Mouse (Mus musculus) myocyte (in vitro differentiated cells): ENCODE data around the gene Ctnnbl1. TPM values are rescaled to one million over a fixed set of nuclear protein-coding genes. Genes with fewer than 3 reads are reported as not detected.

ENCODE experiments used
- H3K27me3 ChIP-seq: one replicate; pipeline ENCODE4 v1.6.1; 2011; ENCODE audit not compliant: control insufficient read depth, insufficient read depth, insufficient read length
- H3K36me3 ChIP-seq: one replicate; pipeline ENCODE4 v1.6.1; 2011; ENCODE audit not compliant: control insufficient read depth, insufficient read depth
- H3K4me2 ChIP-seq: one replicate; pipeline ENCODE4 v1.6.1; 2011; ENCODE audit warnings: low read depth, control low read depth
- H3K4me3 ChIP-seq: one replicate; pipeline ENCODE4 v1.5.1; 2011; ENCODE audit warnings: mild to moderate bottlenecking, control low read depth, moderate library complexity
- H3K79me2 ChIP-seq: one replicate; pipeline ENCODE4 v1.6.1; 2011; ENCODE audit not compliant: control insufficient read depth, insufficient read depth
- H3ac ChIP-seq: one replicate; pipeline ENCODE4 v1.6.1; 2011; ENCODE audit not compliant: control insufficient read depth, insufficient read length
- CEBPB ChIP-seq: IDR thresholded peaks from 2 replicates; pipeline ENCODE4 v1.6.1; 2011; ENCODE audit warnings: mild to moderate bottlenecking, moderate library complexity; ENCODE audit not compliant: poor library complexity, insufficient read depth, severe bottlenecking
- E2F4 ChIP-seq: IDR thresholded peaks from one replicate; pipeline ENCODE4 v1.6.1; 2011; ENCODE audit warnings: mild to moderate bottlenecking, control low read depth, moderate library complexity; ENCODE audit not compliant: insufficient read depth
- MAX ChIP-seq: IDR thresholded peaks from one replicate; pipeline ENCODE4 v1.6.1; 2011; ENCODE audit warnings: low read depth, mild to moderate bottlenecking, control low read depth
- MYOD1 ChIP-seq, 3 experiments: IDR thresholded peaks; one replicate each; pipeline ENCODE4 v1.6.1; 2011; ENCODE audit warnings: control low read depth in 2 of 3, low read depth in 2 of 3, mild to moderate bottlenecking in 2 of 3, moderate library complexity in 1 of 3; ENCODE audit not compliant: insufficient read length in 2 of 3, control insufficient read depth in 1 of 3
- MYOG ChIP-seq, 3 experiments: IDR thresholded peaks; one replicate each; pipeline ENCODE4 v1.6.1; 2011; ENCODE audit warnings: control low read depth in 2 of 3, low read depth in 2 of 3, mild to moderate bottlenecking in 2 of 3; ENCODE audit not compliant: insufficient read length in 2 of 3, control insufficient read depth in 1 of 3, insufficient read depth in 1 of 3
- POLR2A ChIP-seq: IDR thresholded peaks from one replicate; pipeline ENCODE4 v1.6.1; 2011; ENCODE audit warnings: low read depth, mild to moderate bottlenecking, control low read depth, moderate library complexity; ENCODE audit not compliant: insufficient read length
- POLR2AphosphoS2 ChIP-seq: IDR thresholded peaks from one replicate; pipeline ENCODE4 v1.6.1; 2011; ENCODE audit warnings: low read depth, control low read depth; ENCODE audit not compliant: insufficient read length
- REST ChIP-seq: IDR thresholded peaks from one replicate; pipeline ENCODE4 v1.6.1; 2011; ENCODE audit warnings: mild to moderate bottlenecking, control low read depth, moderate library complexity; ENCODE audit not compliant: insufficient read depth, insufficient read length
- SRF ChIP-seq: IDR thresholded peaks from one replicate; pipeline ENCODE4 v1.6.1; 2011; ENCODE audit warnings: low read depth; ENCODE audit not compliant: control insufficient read depth, insufficient read length
- TCF12 ChIP-seq: IDR thresholded peaks from one replicate; pipeline ENCODE4 v1.6.1; 2011; ENCODE audit warnings: mild to moderate bottlenecking, control low read depth; ENCODE audit not compliant: poor library complexity, insufficient read depth, severe bottlenecking
- TCF3 ChIP-seq: IDR thresholded peaks from one replicate; pipeline ENCODE4 v1.6.1; 2011; ENCODE audit warnings: low read depth, control low read depth; ENCODE audit not compliant: insufficient read length
- USF1 ChIP-seq: IDR thresholded peaks from one replicate; pipeline ENCODE4 v1.6.1; 2011; ENCODE audit warnings: low read depth, mild to moderate bottlenecking, control low read depth, moderate library complexity
- polyA plus RNA-seq: library from polyadenylated mRNA; unstranded; fragments of >200 nt; fragmentation: generic; extraction: Trizol; gene quantifications from one replicate; pipeline ENCODE4 v1.2.1, GENCODE M21; 2012; ENCODE audit warnings: missing spikeins

The Ctnnbl1 gene
- polyA plus RNA-seq, 1 experiment = 35.0 TPM

GRCm38 (mm10) chr2:157814116-157814964 lies 77.1 kb downstream of the Ctnnbl1 start:
- TF ChIP-seq USF1 (no peak), TCF12 (no peak), MYOG (IDR thresholded peaks at IDR 0.05; ENCODE audit: control insufficient read depth in 1 of 3, insufficient read depth in 1 of 3, insufficient read length in 2 of 3, low read depth in 2 of 3) (no peak), MYOD1 (IDR thresholded peaks at IDR 0.05; ENCODE audit: control insufficient read depth in 1 of 3, insufficient read length in 2 of 3, low read depth in 2 of 3) (no peak), POLR2A (no peak), CEBPB (no peak), POLR2AphosphoS2 (no peak), MAX (no peak), REST (no peak), TCF3 (no peak), E2F4 (no peak), SRF (no peak)
- Histone ChIP-seq H3K79me2 (no peaks in the 10 kb centered on the region), H3K36me3 (no peaks in the 10 kb centered on the region), H3K27me3 (no peaks in the 10 kb centered on the region), H3K4me2 (no peak overlapping the region), H3K4me3 (no peak overlapping the region), H3ac (no peak overlapping the region)

DNA sequence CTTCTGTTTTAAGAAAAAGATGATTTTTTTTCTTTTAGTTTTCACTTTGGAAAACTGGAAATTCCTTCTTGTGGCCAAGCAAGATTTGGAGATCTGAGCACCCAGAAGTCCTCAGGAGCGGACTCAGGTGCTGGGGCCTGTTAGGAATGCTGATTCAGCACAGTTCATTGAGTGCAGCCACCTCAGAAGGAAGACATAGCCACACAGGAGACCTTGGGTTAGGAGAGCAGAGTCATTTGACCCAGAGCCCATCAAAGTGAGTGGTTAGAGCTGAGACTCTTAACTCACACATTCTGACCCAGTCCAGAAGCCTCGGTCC lies 77.7 kb downstream of the Ctnnbl1 start:
- TF ChIP-seq POLR2AphosphoS2 (no peak), SRF (no peak), MAX (no peak), REST (no peak), MYOG (IDR thresholded peaks at IDR 0.05; ENCODE audit: control insufficient read depth in 1 of 3, insufficient read depth in 1 of 3, insufficient read length in 2 of 3, low read depth in 2 of 3) (no peak), MYOD1 (IDR thresholded peaks at IDR 0.05; ENCODE audit: control insufficient read depth in 1 of 3, insufficient read length in 2 of 3, low read depth in 2 of 3) (no peak), USF1 (no peak), TCF12 (no peak), POLR2A (no peak), E2F4 (no peak), CEBPB (no peak)
- H3K79me2 ChIP-seq = no peaks in the 10 kb centered on the region
- H3K4me2 ChIP-seq = no peak overlapping the region
- H3K36me3 ChIP-seq = peaks cover under 1% of the 10 kb centered on the region
- H3K27me3 ChIP-seq = no peaks in the 10 kb centered on the region
- H3K4me3 ChIP-seq = no peak overlapping the region
- no peak overlapping the region for H3ac ChIP-seq

- Histone ChIP-seq H3K27me3 (no peaks in the 10 kb centered on the region), H3K4me3 (no peak overlapping the region), H3K4me2 (no peak overlapping the region), H3K79me2 (no peaks in the 10 kb centered on the region), H3ac (no peak overlapping the region), H3K36me3 (peaks cover 3% of the 10 kb centered on the region)
- TF ChIP-seq USF1 (no peak), POLR2AphosphoS2 (no peak), E2F4 (no peak), POLR2A (no peak), TCF3 (no peak), SRF (no peak), MYOG (IDR thresholded peaks at IDR 0.05; ENCODE audit: control insufficient read depth in 1 of 3, insufficient read depth in 1 of 3, insufficient read length in 2 of 3, low read depth in 2 of 3) (no peak), REST (no peak), TCF12 (no peak), CEBPB (no peak)
Measured at GRCm38 (mm10) chr2:157817672-157818071, 80.5 kb downstream of the Ctnnbl1 start.

- H3K36me3 ChIP-seq = peaks cover 3% of the 10 kb centered on the region
- TF ChIP-seq MYOG (IDR thresholded peaks at IDR 0.05; ENCODE audit: control insufficient read depth in 1 of 3, insufficient read depth in 1 of 3, insufficient read length in 2 of 3, low read depth in 2 of 3) (peak in 1 of 3 experiments; percentile 67), MYOD1 (IDR thresholded peaks at IDR 0.05; ENCODE audit: control insufficient read depth in 1 of 3, insufficient read length in 2 of 3, low read depth in 2 of 3) (peak in 2 of 3 experiments; percentile 53 to 91), TCF3 (no peak)
- no peak overlapping the region for H3K4me3 ChIP-seq
- no peak overlapping the region for H3K4me2 ChIP-seq
- no peaks in the 10 kb centered on the region for H3K27me3 ChIP-seq
- H3K79me2 ChIP-seq = no peaks in the 10 kb centered on the region
- no peak overlapping the region for H3ac ChIP-seq
Measured at GRCm38 (mm10) chr2:157818576-157819320, 81.5 kb downstream of the Ctnnbl1 start.
